Mouse (Mus musculus) CH12.LX (cell line): Measurements from ENCODE around the gene Kcnk7.

Experiments
- CTCF ChIP-seq, 2 experiments: IDR thresholded peaks in 1 of 2; conservative IDR thresholded peaks in 1 of 2; 2 replicates each; pipeline ENCODE4 v1.5.1; 2011 to 2012; ENCODE audit warnings: low read depth in 2 of 2, low read length in 2 of 2, improper control_type of control experiment in 1 of 2, inconsistent platforms in 1 of 2, mild to moderate bottlenecking in 1 of 2, moderate library complexity in 1 of 2
- MYC ChIP-seq: IDR thresholded peaks from 2 replicates; pipeline ENCODE4 v1.6.1; 2011; ENCODE audit warnings: low read depth, mild to moderate bottlenecking, improper control_type of control experiment, low read length
- NRF1 ChIP-seq: IDR thresholded peaks from 2 replicates; pipeline ENCODE4 v1.6.1; 2014; ENCODE audit warnings: low read depth, mild to moderate bottlenecking, inconsistent platforms, low read length, improper control_type of control experiment, moderate library complexity
- TCF12 ChIP-seq: IDR thresholded peaks from 2 replicates; pipeline ENCODE4 v1.6.1; 2014; ENCODE audit warnings: low read depth, mild to moderate bottlenecking, inconsistent platforms, low read length, improper control_type of control experiment
- USF1 ChIP-seq: IDR thresholded peaks from 2 replicates; pipeline ENCODE4 v1.6.1; 2014; ENCODE audit warnings: low read depth, mild to moderate bottlenecking, inconsistent platforms, low read length, improper control_type of control experiment

DNA sequence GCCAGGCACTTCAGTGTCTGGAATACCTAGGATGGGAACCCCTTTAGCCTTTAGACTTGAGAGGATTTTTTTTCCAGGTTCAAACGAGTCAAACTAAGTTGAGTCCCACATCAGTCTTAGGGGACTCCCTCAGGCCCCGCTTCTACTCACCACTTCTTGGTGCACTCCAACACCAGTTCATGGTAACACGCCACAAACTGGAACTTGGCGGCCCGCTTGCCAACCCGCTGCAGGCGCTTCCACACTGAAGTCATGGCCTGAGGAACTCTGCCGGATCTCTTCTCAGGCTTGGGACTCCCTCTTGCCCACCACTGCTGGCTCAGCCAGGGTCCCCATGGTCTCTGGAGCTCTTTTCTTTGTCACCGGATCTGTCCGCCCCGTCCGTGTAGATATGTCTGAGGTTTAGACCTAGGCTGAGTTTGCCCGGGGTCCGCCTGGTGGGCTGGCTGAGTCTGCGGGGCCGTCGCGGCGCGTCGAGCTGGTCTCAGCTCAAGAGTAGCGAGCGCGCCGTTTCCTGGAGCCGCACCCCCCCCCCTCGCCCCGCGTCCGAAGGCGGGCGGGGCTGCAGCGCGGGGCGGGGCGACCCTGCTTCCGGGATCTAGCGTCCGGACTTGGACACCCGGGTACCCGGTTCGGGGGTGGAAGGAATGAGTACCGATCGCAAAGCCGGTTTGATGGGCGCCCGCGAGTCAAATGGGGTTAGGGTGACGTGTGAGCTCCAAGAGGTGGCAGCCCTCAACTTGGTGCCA lies 21.8 kb downstream of the Kcnk7 start, which contains the start of gene Ehbp1l1:
- no peak for TF ChIP-seq NRF1
- TF ChIP-seq CTCF (conservative IDR thresholded peaks at IDR 0.05 in 1 of 2, IDR thresholded peaks at IDR 0.05 in 1 of 2; ENCODE audit: low read depth in 2 of 2, low read length in 2 of 2) = no peak
- TF ChIP-seq TCF12 = peak; percentile 76; the same call in 1 of the 2 replicates
- TF ChIP-seq USF1 = no peak
- no peak for TF ChIP-seq MYC
